Mouse (Mus musculus): ENCODE measurements around the gene Gm10271. TPM values are rescaled to one million over a fixed set of nuclear protein-coding genes. Genes with fewer than 3 reads are reported as not detected.

The Gm10271 gene
- polyA plus RNA-seq, 1 experiment from 2014 or later: not detected

DNA sequence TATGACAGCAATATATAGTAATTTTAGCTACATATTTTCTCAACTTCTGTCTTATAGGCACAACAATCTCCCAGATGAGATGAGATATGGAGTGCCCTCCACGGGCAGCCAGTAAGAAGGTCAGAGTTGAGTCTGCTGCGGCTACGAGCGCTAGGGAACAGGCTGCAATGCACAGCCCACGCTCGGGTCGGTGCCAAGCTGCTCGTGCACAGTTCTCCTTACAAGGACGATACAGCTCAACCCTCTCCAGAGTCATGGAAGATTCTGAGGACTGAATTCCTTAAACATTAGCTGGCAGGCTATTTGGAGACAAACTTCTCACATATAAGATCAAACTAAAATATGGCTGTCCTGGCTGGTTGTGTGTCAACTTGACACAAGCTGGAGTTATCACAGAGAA lies 57.8 kb downstream of the Gm10271 start:
- ATAC-seq (no peak), DNase-seq (no peak)
- no peaks in the 10 kb centered on the region for H3K27me3 ChIP-seq (ENCODE audit: insufficient read depth, low read length)
- no peak overlapping the region for H3K27ac ChIP-seq (ENCODE audit: low read depth)
- WGBS (ENCODE audit: insufficient replicate concordance): 91% methylated on average over 9 of the region's 9 CpGs
- no peak overlapping the region for H3K4me3 ChIP-seq (ENCODE audit: low read depth, low read length)
- no peaks in the 10 kb centered on the region for H3K4me1 ChIP-seq (ENCODE audit: insufficient read depth)
- no peaks in the 10 kb centered on the region for H3K9me3 ChIP-seq (ENCODE audit: low read length)
- no peak overlapping the region for H3K9ac ChIP-seq (replicated peaks)
- TF ChIP-seq CTCF (IDR thresholded peaks at IDR 0.05; ENCODE audit: low read depth) (no peak), EP300 (IDR thresholded peaks at IDR 0.05; ENCODE audit: low read depth) (no peak)
- H3K36me3 ChIP-seq (replicated peaks; ENCODE audit: insufficient read depth, low read length): peaks cover 34% of the 10 kb centered on the region
- no peak overlapping the region for H3K4me2 ChIP-seq (ENCODE audit: low read depth, low read length)

- Histone ChIP-seq H3K27me3 (ENCODE audit: insufficient read depth, low read length) (no peaks in the 10 kb centered on the region), H3K27ac (ENCODE audit: low read depth) (0 out of 2 replicates have a peak overlapping the region, but pooled peaks have one; percentile 22), H3K4me2 (ENCODE audit: low read depth, low read length) (no peak overlapping the region), H3K9me3 (ENCODE audit: low read length) (no peaks in the 10 kb centered on the region), H3K9ac (replicated peaks) (no peak overlapping the region), H3K4me1 (ENCODE audit: insufficient read depth) (no peaks in the 10 kb centered on the region), H3K36me3 (replicated peaks; ENCODE audit: insufficient read depth, low read length) (peaks cover 29% of the 10 kb centered on the region), H3K4me3 (ENCODE audit: low read depth, low read length) (no peak overlapping the region)
- TF ChIP-seq CTCF (IDR thresholded peaks at IDR 0.05; ENCODE audit: low read depth): no peak
- TF ChIP-seq EP300 (IDR thresholded peaks at IDR 0.05; ENCODE audit: low read depth): no peak
- WGBS (ENCODE audit: insufficient replicate concordance): 72% methylated on average over 17 of the region's 17 CpGs
- DNase-seq (no peak), ATAC-seq (no peak)
Observed at GRCm38 (mm10) chr10:116913647-116914273, 58.6 kb downstream of the Gm10271 start.

DNA sequence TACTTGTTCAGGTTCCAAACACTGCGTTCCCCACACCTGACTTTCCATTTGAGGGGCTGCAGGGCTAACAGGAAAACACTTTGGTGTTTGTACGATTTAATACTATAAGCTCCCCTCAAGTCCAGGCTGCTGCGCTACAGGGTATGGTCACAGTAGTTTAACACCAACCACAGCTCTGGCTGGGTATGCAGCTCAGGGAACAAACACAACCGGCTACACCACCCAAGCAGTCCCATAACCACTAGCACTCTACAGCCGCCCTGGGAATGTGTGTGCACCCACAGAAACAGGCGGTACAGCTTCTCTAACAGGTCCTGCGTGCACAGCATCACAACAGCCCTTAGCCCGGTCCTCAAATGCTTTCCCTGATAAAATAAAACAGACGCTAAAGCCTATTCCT lies 59.6 kb downstream of the Gm10271 start:
- no peak for ATAC-seq
- H3K4me2 ChIP-seq (ENCODE audit: low read depth, low read length): no peak overlapping the region
- H3K4me3 ChIP-seq (ENCODE audit: low read depth, low read length): no peak overlapping the region
- no peaks in the 10 kb centered on the region for H3K4me1 ChIP-seq (ENCODE audit: insufficient read depth)
- H3K36me3 ChIP-seq (replicated peaks; ENCODE audit: insufficient read depth, low read length): peaks cover 22% of the 10 kb centered on the region
- 85% methylated on average over 9 of the region's 9 CpGs for WGBS (ENCODE audit: insufficient replicate concordance)
- no peak overlapping the region for H3K9ac ChIP-seq (replicated peaks)
- H3K9me3 ChIP-seq (ENCODE audit: low read length): no peaks in the 10 kb centered on the region
- H3K27me3 ChIP-seq (ENCODE audit: insufficient read depth, low read length): no peaks in the 10 kb centered on the region
- H3K27ac ChIP-seq (ENCODE audit: low read depth): no peak overlapping the region
- DNase-seq: no peak
- TF ChIP-seq EP300 (IDR thresholded peaks at IDR 0.05; ENCODE audit: low read depth): no peak
- TF ChIP-seq CTCF (IDR thresholded peaks at IDR 0.05; ENCODE audit: low read depth): no peak

DNA sequence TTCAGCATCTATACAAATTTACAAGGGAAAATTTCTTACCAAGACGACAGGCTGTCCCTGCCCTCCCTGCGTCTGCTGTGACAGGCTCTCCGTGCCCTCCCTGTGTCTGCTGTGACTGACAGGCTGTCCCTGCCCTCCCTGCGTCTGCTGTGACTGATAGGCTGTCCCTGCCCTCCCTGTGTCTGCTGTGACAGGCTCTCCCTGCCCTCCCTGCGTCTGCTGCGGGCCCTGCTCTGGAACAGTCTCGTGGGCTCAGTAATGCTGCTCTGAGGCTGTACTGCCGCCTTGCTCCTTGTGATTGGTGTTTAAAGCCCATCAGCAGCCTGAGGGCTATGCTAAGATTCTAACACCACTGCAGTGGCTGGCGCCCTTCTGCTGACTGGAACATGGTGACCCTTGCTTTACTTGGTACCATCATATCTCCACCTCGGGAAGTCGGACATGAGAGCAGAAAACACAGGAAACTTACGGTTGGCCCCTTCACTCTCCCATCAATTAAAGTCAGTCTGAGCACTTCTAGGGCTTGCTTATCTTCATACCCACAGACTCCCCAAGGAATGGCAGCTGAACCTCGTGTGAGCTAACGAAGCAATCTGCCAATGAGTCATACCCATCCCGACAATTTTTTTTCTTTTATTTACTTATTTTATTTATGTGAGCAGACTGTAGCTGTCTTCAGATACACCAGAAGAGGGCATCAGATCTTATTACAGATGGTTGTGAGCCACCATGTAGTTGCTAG lies 63.3 kb downstream of the Gm10271 start:
- peak; percentile 68 for DNase-seq
- no peaks in the 10 kb centered on the region for H3K27me3 ChIP-seq (ENCODE audit: insufficient read depth, low read length)
- peak overlapping the region; percentile 79 for H3K27ac ChIP-seq (ENCODE audit: low read depth)
- H3K9me3 ChIP-seq (ENCODE audit: low read length): no peaks in the 10 kb centered on the region
- peaks cover 33% of the 10 kb centered on the region for H3K36me3 ChIP-seq (replicated peaks; ENCODE audit: insufficient read depth, low read length)
- H3K4me2 ChIP-seq (ENCODE audit: low read depth, low read length): peak overlapping the region; percentile 49
- peak; percentile 95 for ATAC-seq
- peak overlapping the region; percentile 27 for H3K4me3 ChIP-seq (ENCODE audit: low read depth, low read length)
- whole genome bisulfite sequencing (ENCODE audit: insufficient replicate concordance): 57% methylated on average over 15 of the region's 15 CpGs
- TF ChIP-seq EP300 (IDR thresholded peaks at IDR 0.05; ENCODE audit: low read depth) (no peak), CTCF (IDR thresholded peaks at IDR 0.05; ENCODE audit: low read depth) (no peak)
- H3K4me1 ChIP-seq (ENCODE audit: insufficient read depth): no peaks in the 10 kb centered on the region
- no peak overlapping the region for H3K9ac ChIP-seq (replicated peaks)

Other genes starting within 250 kb of the Gm10271 start
- not detected in 2 replicates for gene Myrfl, start 75.7 kb downstream of the Gm10271 start, polyA plus RNA-seq (2015; fragmentation: Nextera tagmentation; extraction: Ambion mirVana)
- gene Rab3ip, start 21.8 kb downstream of the Gm10271 start, polyA plus RNA-seq (2015; fragmentation: Nextera tagmentation; extraction: Ambion mirVana): 15.5 and 17.5 TPM in 2 replicates
- 0.08 TPM in 1 of 2 replicates, not detected in the other for gene Best3, start 13.7 kb upstream of the Gm10271 start, polyA plus RNA-seq (2015; fragmentation: Nextera tagmentation; extraction: Ambion mirVana)
- gene Lrrc10, start 72.7 kb upstream of the Gm10271 start, polyA plus RNA-seq (2015; fragmentation: Nextera tagmentation; extraction: Ambion mirVana): not detected in 2 replicates
- 101 and 105 TPM in 2 replicates for gene Cct2, start 91.2 kb upstream of the Gm10271 start, polyA plus RNA-seq (2015; fragmentation: Nextera tagmentation; extraction: Ambion mirVana)
- gene Frs2, start 175.9 kb upstream of the Gm10271 start, polyA plus RNA-seq (2015; fragmentation: Nextera tagmentation; extraction: Ambion mirVana): 7.7 and 8.0 TPM in 2 replicates

All from liver, postnatal 0 days (tissue).